Mouse (Mus musculus): ENCODE measurements around the gene Zfp213.

GRCm38 (mm10) chr17:23546333-23546701 lies 17.7 kb downstream of the Zfp213 start:
- TF ChIP-seq CTCF (IDR thresholded peaks at IDR 0.05; ENCODE audit: low read depth): no peak
- no peak for TF ChIP-seq EP300 (optimal IDR thresholded peaks at IDR 0.05)
